Mouse (Mus musculus): ENCODE data around the gene Pnmt.

Pnmt gene

GRCm38 (mm10) chr11:98385638-98386585 lies at the start of gene Pnmt:
TSS of gene Pnmt (plus strand) at chr11:98386450.
- no peak for DNase-seq

- DNase-seq, result peak; percentile 68 to 78
Measured at GRCm38 (mm10) chr11:98338507-98338961, 47.7 kb upstream of the Pnmt start.

GRCm38 (mm10) chr11:98339071-98339501 lies 47.2 kb upstream of the Pnmt start:
- peak in 1 of 2 experiments; percentile 55 for DNase-seq

DNA sequence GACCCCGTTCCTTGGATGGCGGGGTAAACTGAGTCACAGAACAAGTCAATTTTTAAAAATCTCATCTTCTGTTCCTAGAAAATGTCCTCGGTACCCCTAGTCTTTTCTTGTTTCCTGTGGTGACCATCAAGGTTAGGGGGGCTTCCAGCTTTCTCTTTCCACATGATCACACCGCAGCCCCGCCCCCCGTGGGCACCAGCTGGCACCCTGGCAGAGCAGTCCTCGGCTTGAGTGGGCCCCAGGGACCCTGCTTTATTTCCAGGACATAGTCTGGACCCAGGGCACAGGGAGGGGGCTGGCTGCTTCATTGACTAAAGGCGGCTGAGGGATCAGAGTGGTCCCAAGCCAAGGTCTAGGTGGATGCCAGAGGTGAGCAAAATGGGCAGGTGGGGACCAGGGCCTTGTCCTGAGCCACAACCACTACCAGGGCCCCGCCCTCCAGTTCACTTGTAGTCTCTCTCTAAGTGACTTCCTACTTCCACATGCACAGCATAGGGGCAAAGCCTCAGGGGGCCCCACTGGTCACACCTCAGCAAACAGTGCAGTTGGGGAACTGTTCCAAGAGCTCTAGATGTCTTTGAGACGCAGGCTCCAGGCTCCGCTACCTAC lies 46.5 kb upstream of the Pnmt start:
- no peak for DNase-seq

GRCm38 (mm10) chr11:98340597-98340996 lies 45.7 kb upstream of the Pnmt start:
- no peak for DNase-seq

GRCm38 (mm10) chr11:98341174-98341573 lies 45.1 kb upstream of the Pnmt start:
- no peak for DNase-seq

DNA sequence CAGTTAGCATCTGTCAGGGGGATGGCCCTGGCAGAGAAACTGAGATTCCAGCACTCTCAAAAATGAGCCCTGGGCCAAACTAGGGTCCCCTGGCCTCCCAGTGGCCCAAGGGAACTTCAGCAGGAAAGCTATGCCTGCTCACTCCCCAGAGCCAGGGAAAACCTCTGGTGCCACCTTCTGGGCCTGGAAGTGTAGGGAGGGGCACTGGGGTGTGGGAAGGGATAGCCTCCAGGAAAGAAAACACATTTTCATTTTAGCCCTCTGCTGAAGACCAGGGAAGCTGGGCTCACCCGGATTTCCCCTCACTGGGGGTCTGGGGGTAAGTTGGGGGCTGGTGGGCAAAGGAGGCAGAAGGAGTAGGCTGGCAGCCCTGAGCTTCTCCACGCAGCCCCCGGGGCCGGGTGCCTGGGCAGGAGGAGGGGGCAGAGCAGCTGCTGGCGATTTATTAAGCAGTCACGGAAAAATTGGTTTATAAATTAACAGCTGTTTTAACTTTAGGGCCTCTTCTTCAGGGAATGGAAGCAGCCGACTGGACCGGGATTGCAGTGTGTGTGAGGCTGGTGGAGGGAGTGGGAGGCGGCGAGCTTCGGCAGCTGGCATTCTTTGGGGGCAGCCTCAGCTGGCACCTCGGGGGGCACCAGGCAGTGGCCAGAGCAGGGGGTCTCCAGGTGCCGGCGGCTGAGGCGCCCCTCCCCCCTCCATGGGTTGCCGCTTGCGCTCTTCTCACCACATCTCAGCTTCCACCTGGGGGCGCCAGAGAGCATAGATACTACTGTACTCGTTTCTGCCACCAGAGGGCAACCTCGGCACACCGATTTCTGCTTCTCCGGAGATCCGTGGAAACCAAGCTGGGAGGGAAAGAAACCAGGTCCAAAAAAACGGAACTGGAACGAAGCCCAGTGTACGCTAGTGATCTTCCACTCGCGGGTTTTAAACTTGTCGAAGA lies 44.0 kb upstream of the Pnmt start:
- DNase-seq, result peak; percentile 95 to 97

GRCm38 (mm10) chr11:98345253-98345652 lies 41.0 kb upstream of the Pnmt start:
- peak; percentile 91 for DNase-seq

GRCm38 (mm10) chr11:98346168-98346567 lies 40.1 kb upstream of the Pnmt start:
- DNase-seq, result no peak

DNA sequence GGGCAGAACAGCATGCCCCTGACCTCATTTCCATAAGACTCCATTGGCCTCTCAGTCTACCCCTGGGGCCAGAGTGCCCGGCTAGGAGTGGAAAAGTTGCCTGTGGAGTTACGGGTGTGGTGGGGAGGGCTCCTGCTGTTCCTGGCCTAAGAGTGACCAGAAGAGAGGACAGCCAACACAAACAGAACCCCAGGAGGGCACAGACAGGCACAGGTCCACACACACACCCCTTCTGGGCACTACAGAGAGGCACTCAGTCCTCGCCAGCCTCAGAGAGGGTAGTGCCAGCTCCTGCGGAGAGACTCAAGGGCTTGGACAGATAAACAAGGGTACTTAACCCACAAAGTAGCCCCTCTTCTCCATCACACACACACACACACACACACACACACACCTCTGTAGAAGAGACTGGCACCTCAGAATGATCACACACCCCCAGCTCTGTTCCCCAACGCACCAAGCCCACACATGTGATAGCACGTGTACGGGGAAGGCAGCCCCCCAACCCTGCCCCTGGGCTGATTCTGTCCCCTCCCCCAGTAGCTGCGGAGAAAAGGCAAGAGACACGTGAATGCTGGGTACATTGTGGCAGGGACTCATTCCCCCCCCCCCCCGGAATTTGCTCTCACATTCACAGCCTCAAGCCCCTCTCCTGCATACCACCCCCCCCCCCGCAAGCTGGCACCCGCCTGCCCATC lies 38.7 kb upstream of the Pnmt start:
- no peak for DNase-seq

DNA sequence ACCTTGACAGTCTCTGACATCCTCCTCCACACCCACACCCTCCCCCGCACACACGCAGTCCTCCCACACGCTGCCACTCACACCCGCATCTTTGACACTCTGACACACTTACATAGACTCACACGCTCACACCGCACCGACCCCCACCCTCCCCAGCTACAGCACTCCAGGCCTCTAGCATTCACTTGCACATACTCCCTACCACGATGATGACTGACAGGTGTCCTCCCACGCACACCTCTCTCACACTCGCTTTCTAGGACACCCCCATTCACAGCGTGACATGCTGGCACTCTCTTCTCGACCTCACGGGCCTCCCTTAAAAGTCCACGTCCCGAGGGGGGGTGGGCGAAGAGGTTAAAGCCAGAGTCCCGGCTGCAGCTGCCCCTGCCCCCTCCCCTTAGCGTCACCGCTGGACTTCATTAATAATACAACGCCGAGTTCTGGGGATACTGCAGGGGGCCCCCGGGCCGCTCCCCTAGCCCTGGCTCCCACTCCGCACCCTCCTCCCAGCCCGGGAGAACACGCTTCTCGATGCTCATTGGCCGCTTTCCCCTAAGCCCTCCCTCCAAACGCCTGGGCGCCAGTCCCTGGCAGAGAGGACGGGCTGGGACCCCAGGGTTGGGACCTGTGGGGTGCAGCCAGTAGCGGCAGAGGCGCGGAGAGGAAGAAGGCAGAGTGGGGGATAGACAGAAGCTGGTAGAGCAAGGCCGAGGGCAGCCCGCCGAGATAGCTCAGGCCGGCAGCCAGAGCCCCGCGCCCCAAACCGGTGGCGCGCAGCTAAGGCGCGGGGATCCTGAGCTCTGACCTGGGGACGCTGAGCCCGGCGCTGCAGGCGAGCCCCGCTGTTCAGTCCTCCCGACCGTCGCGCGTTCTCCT lies 37.9 kb upstream of the Pnmt start, which contains the start of gene Ppp1r1b:
TSS of gene Ppp1r1b (plus strand) at position 322 of the 879 bp plus-strand sequence.
- peak; percentile 67 to 73 for DNase-seq

DNA sequence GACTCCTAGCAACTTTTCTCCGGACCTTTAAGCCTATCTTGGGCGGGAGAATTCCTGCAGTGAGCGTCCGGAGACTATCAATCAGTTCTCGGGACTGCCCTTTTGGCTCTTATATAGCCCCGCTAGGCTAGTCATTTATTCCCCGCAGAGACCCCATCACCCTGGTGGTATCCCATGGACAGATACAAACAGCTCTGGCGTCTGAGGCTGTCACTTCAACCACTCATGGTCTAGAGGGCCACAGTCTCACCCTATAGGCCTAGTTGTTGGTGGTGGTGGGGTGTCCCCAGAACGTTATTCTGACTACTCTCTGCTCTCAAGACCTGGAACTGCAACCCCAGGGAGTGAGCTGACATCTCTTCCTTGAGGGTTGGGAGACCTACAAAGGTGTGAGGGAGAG lies 36.9 kb upstream of the Pnmt start:
- DNase-seq, result no peak

DNA sequence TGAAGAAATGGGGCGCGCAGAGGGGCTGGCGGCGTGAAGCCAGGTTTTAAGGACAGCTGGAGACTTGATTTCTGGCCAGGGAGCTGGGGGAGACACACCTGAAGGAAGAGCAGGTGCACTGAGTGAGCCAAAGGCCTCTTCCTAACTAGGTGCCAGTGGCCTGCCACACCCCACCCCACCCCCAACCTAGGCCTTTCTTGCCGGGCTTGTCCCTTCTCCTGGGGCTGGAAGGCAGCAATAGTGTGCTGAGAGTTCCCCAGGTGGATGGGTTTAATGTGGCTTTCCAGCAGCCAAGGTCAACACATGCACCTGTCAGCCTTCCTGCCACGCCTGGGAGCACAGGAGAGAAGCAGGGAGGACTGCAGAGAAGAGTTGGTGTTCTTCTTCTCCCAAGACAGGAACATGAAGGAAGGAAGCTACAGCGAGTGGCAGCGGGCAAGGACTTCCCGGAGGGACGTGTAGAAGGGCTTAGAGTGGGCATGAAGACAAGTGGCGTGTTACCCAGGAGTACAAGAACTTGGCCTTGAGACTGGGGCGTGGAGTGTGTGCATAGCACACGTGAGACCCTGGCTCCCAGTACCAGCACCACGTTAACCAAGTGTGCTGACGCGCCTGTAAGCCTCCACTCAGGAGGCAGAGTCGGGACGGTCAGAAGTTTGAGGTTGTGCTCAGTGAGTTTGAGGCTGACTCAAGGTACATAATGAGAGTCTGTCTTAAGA lies 33.8 kb upstream of the Pnmt start:
- no peak for DNase-seq

GRCm38 (mm10) chr11:98353651-98354211 lies 32.5 kb upstream of the Pnmt start:
- peak in 1 of 2 experiments; percentile 38 for DNase-seq

GRCm38 (mm10) chr11:98354445-98354844 lies 31.8 kb upstream of the Pnmt start:
- no peak for DNase-seq

DNA sequence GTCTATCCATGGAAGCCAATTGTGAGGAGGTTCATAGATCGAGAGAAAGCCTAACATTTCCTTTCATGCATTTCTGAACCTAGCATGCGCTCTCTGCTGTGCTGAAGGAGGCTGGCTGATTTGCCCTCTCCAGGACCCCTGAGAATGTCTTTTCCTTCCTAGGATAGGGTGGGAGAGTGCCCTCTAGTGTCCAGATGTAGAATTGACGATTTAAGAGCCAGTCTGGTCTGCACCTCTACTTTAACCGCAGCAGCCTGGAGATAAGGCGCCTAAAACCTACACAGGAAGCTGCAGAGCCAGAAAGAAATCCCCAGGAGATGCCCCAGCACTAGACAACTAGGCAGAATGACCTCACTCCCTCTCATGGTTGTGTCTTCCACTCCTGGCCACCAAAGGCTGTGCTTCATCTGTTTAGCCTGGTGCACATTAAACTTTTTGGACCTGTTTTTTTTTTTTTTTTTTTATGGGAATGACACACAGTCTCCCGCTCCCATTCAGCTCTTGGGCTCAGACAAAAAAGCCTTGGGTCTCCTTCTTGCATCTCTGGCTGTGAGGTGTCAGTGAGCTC lies 30.4 kb upstream of the Pnmt start:
- peak; percentile 56 to 70 for DNase-seq

DNA sequence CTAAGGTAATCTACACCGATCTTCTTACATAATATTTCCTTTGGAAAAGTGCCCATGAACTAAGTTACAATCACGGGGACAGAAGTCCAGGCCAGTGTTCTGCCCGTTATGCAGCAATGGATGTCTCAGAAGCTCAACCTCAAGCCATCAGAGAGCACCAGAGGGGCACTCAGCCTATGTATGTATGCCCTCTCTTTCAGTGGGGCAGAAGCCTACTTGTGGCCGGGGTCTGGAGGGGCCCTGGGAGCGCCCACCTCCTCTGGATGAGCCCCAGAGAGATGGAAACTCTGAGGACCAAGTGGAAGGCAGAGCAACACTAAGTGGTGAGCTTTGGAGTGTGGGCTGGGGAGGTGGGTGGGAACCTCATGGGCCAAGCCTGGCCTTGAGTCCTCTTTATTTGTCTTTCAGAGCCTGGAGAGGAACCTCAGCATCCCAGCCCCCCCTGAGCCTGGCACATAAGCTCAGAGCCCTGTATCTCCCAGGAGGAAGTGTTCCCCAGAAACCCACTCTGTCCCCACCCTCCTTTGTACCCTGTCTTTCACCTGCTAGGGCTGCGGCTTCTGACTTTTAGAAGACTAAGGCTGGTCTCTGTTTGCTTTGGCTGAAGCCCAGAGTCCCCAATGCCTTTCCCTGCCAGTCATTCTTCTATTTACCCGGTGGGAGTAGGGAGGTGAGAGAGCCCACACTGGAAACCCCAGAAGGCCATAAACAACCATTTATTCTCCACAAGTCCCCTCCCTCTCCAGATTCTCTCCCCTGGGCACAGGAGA lies 29.4 kb upstream of the Pnmt start:
- DNase-seq, result no peak

DNA sequence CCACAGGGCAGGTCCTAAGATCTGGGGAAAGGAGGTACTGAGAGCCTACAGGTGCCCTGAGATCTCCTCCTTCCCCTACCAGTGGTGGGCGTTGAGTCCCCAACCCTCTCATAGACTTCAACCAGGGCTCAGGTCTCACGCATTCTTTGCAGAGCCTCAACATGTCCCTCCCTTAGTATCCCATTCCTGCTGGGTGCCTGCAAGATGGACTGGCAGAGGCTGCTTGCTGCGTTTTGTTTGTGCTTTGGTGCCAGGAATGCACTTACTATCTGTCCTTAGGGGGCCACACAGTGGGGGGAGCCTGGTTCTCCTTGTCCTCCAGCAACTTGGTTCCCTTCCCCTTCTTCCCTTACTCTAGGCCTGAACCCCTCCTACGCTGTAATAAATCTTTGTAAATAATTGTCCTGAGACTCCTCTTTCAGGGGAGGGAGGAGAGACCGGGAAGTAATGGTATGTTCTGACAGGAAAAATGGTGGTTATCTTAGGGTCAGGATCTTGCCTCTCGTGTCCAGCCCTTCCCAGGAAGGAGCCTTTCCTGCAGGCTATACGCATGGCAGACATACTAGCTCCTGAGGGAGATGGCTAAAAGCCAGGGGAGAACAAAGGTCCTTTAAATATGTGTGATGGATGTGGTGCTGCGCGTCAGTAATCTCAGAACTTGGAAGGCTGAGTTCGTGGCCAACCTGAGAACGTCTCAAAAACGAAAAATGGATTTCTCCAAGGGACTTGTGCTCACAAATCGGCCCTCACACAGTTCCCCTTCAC lies 28.7 kb upstream of the Pnmt start:
- peak in 1 of 2 experiments; percentile 50 for DNase-seq

Measured in kidney, postnatal 4 days (tissue).